Mouse (Mus musculus): ENCODE data around the gene Amigo2.

GRCm38 (mm10) chr15:97286731-97287130 is 39.6 kb upstream of the Amigo2 start:
- TF ChIP-seq POLR2A (IDR thresholded peaks at IDR 0.05; ENCODE audit: borderline replicate concordance, extremely low read depth, low read depth, low read length) (no peak), CTCF (IDR thresholded peaks at IDR 0.05; ENCODE audit: insufficient read depth, low read length) (no peak)

Data from lung, adult 2 months (tissue).